Mouse (Mus musculus) heart, embryonic 10.5 days (tissue): Measurements from ENCODE around the gene Ptprg. TPM values are rescaled to one million over a fixed set of nuclear protein-coding genes. Genes with fewer than 3 reads are reported as not detected.

Experiments
- DNase-seq: peaks from one replicate; pipeline ENCODE4 v3.0.0-alpha.2; 2017; ENCODE audit warnings: low spot score
- H3K27ac ChIP-seq: fragments of 300-500 bp; sonication (generic); 2 replicates; pipeline ENCODE4 v1.5.1; 2016; ENCODE audit warnings: mild to moderate bottlenecking
- H3K27me3 ChIP-seq: fragments of 300-500 bp; sonication (generic); 2 replicates; pipeline ENCODE4 v1.6.1; 2016; ENCODE audit warnings: mild to moderate bottlenecking; ENCODE audit not compliant: poor library complexity, insufficient read depth, severe bottlenecking
- H3K36me3 ChIP-seq: fragments of 300-500 bp; sonication (generic); 2 replicates; pipeline ENCODE4 v1.6.1; 2016; ENCODE audit warnings: mild to moderate bottlenecking, moderate library complexity
- H3K4me1 ChIP-seq: fragments of 300-500 bp; sonication (generic); 2 replicates; pipeline ENCODE4 v1.6.1; 2016; ENCODE audit warnings: mild to moderate bottlenecking
- H3K4me3 ChIP-seq: fragments of 300-500 bp; sonication (generic); 2 replicates; pipeline ENCODE4 v1.5.1; 2016; ENCODE audit warnings: mild to moderate bottlenecking, moderate library complexity
- H3K9me3 ChIP-seq: fragments of 300-500 bp; sonication (generic); 2 replicates; pipeline ENCODE4 v1.6.1; 2016; ENCODE audit warnings: mild to moderate bottlenecking, moderate library complexity
- WGBS: fragments of 180-500 bp; shearing (Covaris S2); methylation state at CpG from one replicate; pipeline ENCODE4 v1.1.7; 2016; 5-methylcytosine and 5-hydroxymethylcytosine counted together
- polyA plus RNA-seq: library from polyadenylated mRNA; unstranded; fragments of >200 nt; fragmentation: Nextera tagmentation; extraction: Ambion mirVana; gene quantifications from 2 replicates; pipeline ENCODE4 v1.2.1, GENCODE M21; 2016

Ptprg gene
- polyA plus RNA-seq, 1 experiment from 2014 or later: 22.8 TPM

GRCm38 (mm10) chr14:11871752-11872344 is 318.5 kb downstream of the Ptprg start:
- H3K4me1 ChIP-seq: peaks cover 20% of the 10 kb centered on the region; the same call in 1 of the 2 replicates
- H3K4me3 ChIP-seq: no peak overlapping the region
- H3K9me3 ChIP-seq: no peaks in the 10 kb centered on the region
- no peak overlapping the region for H3K27ac ChIP-seq
- 53% methylated on average over 8 of the region's 8 CpGs for whole genome bisulfite sequencing
- H3K36me3 ChIP-seq: no peaks in the 10 kb centered on the region
- DNase-seq: no peak
- H3K27me3 ChIP-seq: no peaks in the 10 kb centered on the region

GRCm38 (mm10) chr14:11874266-11874665 is 320.9 kb downstream of the Ptprg start:
- H3K27ac ChIP-seq: no peak overlapping the region
- H3K27me3 ChIP-seq: no peaks in the 10 kb centered on the region

GRCm38 (mm10) chr14:11874960-11875889 is 321.9 kb downstream of the Ptprg start:
- WGBS: 85% methylated on average over 11 of the region's 11 CpGs
- Histone ChIP-seq H3K36me3 (no peaks in the 10 kb centered on the region), H3K9me3 (no peaks in the 10 kb centered on the region), H3K4me1 (peaks cover 25% of the 10 kb centered on the region), H3K27me3 (no peaks in the 10 kb centered on the region), H3K4me3 (no peak overlapping the region), H3K27ac (no peak overlapping the region)
- DNase-seq: no peak

More at GRCm38 (mm10) chr14:11874266-11874665, 320.9 kb downstream of the Ptprg start:
- Histone ChIP-seq H3K36me3 (no peaks in the 10 kb centered on the region), H3K4me1 (peaks cover 16% of the 10 kb centered on the region; the same call in 1 of the 2 replicates), H3K4me3 (no peak overlapping the region), H3K9me3 (no peaks in the 10 kb centered on the region)
- WGBS: 75% methylated on average over 6 of the region's 6 CpGs
- DNase-seq: no peak

- H3K4me3 ChIP-seq: no peak overlapping the region
- no peak for DNase-seq
- H3K27me3 ChIP-seq: no peaks in the 10 kb centered on the region
- H3K27ac ChIP-seq: 0 out of 2 replicates have a peak overlapping the region, but pooled peaks have one; percentile 52
- no peaks in the 10 kb centered on the region for H3K36me3 ChIP-seq
- H3K4me1 ChIP-seq: peaks cover 54% of the 10 kb centered on the region
- 67% methylated on average over 3 of the region's 3 CpGs for WGBS
- H3K9me3 ChIP-seq: no peaks in the 10 kb centered on the region
Measured at GRCm38 (mm10) chr14:11881082-11881481, 327.8 kb downstream of the Ptprg start.

- H3K4me1 ChIP-seq: peaks cover 60% of the 10 kb centered on the region
- H3K4me3 ChIP-seq: peak overlapping the region; percentile 15; the same call in 1 of the 2 replicates
- no peaks in the 10 kb centered on the region for H3K9me3 ChIP-seq
- DNase-seq: no peak
- 20% methylated on average over 10 of the region's 10 CpGs for WGBS
- H3K36me3 ChIP-seq: no peaks in the 10 kb centered on the region
- peak overlapping the region; percentile 88 for H3K27ac ChIP-seq
- H3K27me3 ChIP-seq: no peaks in the 10 kb centered on the region
Measured at GRCm38 (mm10) chr14:11883142-11883921, 330.0 kb downstream of the Ptprg start.

GRCm38 (mm10) chr14:11883995-11884394 is 330.7 kb downstream of the Ptprg start:
- no peaks in the 10 kb centered on the region for H3K36me3 ChIP-seq
- 0 out of 2 replicates have a peak overlapping the region, but pooled peaks have one; percentile 15 for H3K4me3 ChIP-seq
- peak overlapping the region; percentile 88 for H3K27ac ChIP-seq
- H3K4me1 ChIP-seq: peaks cover 58% of the 10 kb centered on the region
- no peak for DNase-seq
- H3K27me3 ChIP-seq: no peaks in the 10 kb centered on the region
- 40% methylated on average over 5 of the region's 5 CpGs for WGBS
- H3K9me3 ChIP-seq: no peaks in the 10 kb centered on the region

GRCm38 (mm10) chr14:11886417-11886816 is 333.1 kb downstream of the Ptprg start:
- WGBS: 61% methylated on average over 3 of the region's 3 CpGs
- H3K27ac ChIP-seq: no peak overlapping the region; the same call in 1 of the 2 replicates
- no peak overlapping the region for H3K4me3 ChIP-seq
- H3K36me3 ChIP-seq: no peaks in the 10 kb centered on the region
- no peak for DNase-seq
- H3K9me3 ChIP-seq: no peaks in the 10 kb centered on the region
- peaks cover 36% of the 10 kb centered on the region for H3K4me1 ChIP-seq
- H3K27me3 ChIP-seq: no peaks in the 10 kb centered on the region

- no peak for DNase-seq
- Histone ChIP-seq H3K4me3 (no peak overlapping the region), H3K27ac (no peak overlapping the region), H3K27me3 (no peaks in the 10 kb centered on the region), H3K36me3 (no peaks in the 10 kb centered on the region), H3K4me1 (peaks cover 30% of the 10 kb centered on the region; the same call in 1 of the 2 replicates), H3K9me3 (no peaks in the 10 kb centered on the region)
- 74% methylated on average over 3 of the region's 3 CpGs for WGBS
Measured at GRCm38 (mm10) chr14:11890890-11891289, 337.6 kb downstream of the Ptprg start.

GRCm38 (mm10) chr14:11892621-11893020 is 339.3 kb downstream of the Ptprg start:
- no peaks in the 10 kb centered on the region for H3K9me3 ChIP-seq
- no peak for DNase-seq
- WGBS: 27% methylated on average over 9 of the region's 9 CpGs

GRCm38 (mm10) chr14:11895486-11895885 is 342.2 kb downstream of the Ptprg start:
- DNase-seq: no peak
- 0 out of 2 replicates have a peak overlapping the region, but pooled peaks have one; percentile 29 for H3K27ac ChIP-seq
- H3K27me3 ChIP-seq: no peaks in the 10 kb centered on the region
- no peaks in the 10 kb centered on the region for H3K9me3 ChIP-seq
- H3K4me3 ChIP-seq: no peak overlapping the region
- no peaks in the 10 kb centered on the region for H3K36me3 ChIP-seq
- H3K4me1 ChIP-seq: peaks cover 23% of the 10 kb centered on the region; the same call in 1 of the 2 replicates
- 43% methylated on average over 13 of the region's 13 CpGs for WGBS

More at GRCm38 (mm10) chr14:11892621-11893020, 339.3 kb downstream of the Ptprg start:
- Histone ChIP-seq H3K4me1 (peaks cover 23% of the 10 kb centered on the region; the same call in 1 of the 2 replicates), H3K27me3 (no peaks in the 10 kb centered on the region), H3K27ac (0 out of 2 replicates have a peak overlapping the region, but pooled peaks have one; percentile 42), H3K4me3 (no peak overlapping the region), H3K36me3 (no peaks in the 10 kb centered on the region)

GRCm38 (mm10) chr14:11902794-11903193 is 349.5 kb downstream of the Ptprg start:
- no peaks in the 10 kb centered on the region for H3K36me3 ChIP-seq
- no peaks in the 10 kb centered on the region for H3K9me3 ChIP-seq
- H3K4me1 ChIP-seq: no peaks in the 10 kb centered on the region
- WGBS: 50% methylated on average over 2 of the region's 2 CpGs
- no peaks in the 10 kb centered on the region for H3K27me3 ChIP-seq
- H3K4me3 ChIP-seq: no peak overlapping the region
- DNase-seq: no peak
- no peak overlapping the region for H3K27ac ChIP-seq

GRCm38 (mm10) chr14:11906130-11906675 is 352.9 kb downstream of the Ptprg start:
- Histone ChIP-seq H3K27me3 (no peaks in the 10 kb centered on the region), H3K9me3 (no peaks in the 10 kb centered on the region), H3K4me3 (no peak overlapping the region), H3K36me3 (no peaks in the 10 kb centered on the region), H3K4me1 (no peaks in the 10 kb centered on the region), H3K27ac (no peak overlapping the region)
- WGBS: 76% methylated on average over 5 of the region's 5 CpGs
- no peak for DNase-seq
